Mouse (Mus musculus) forebrain, postnatal 0 days (tissue): Measurements from ENCODE around the gene Aak1. TPM values are rescaled to one million over a fixed set of nuclear protein-coding genes. Genes with fewer than 3 reads are reported as not detected.

Source experiments
- ATAC-seq: fragments of 200-750 bp; cut with Nextera tagmentation; 2 replicates; pipeline ENCODE4 v1.8.0; 2017; ENCODE audit warnings: mild to moderate bottlenecking, moderate library complexity
- DNase-seq: peaks from one replicate; pipeline ENCODE4 v3.0.0-alpha.2; 2015
- H3K27ac ChIP-seq: fragments of 300-500 bp; sonication (generic); 2 replicates; pipeline ENCODE4 v1.5.1; 2014; ENCODE audit warnings: low read depth, mild to moderate bottlenecking, antibody characterized with exemption, low read length, moderate library complexity, mixed read lengths
- H3K27me3 ChIP-seq: fragments of 300-500 bp; sonication (generic); 2 replicates; pipeline ENCODE4 v1.6.1; 2014; ENCODE audit warnings: mild to moderate bottlenecking, low read length, mixed read lengths; ENCODE audit not compliant: insufficient read depth
- H3K36me3 ChIP-seq: fragments of 300-500 bp; sonication (generic); 2 replicates; pipeline ENCODE4 v1.6.1; 2014; ENCODE audit warnings: mild to moderate bottlenecking, moderate library complexity; ENCODE audit not compliant: insufficient read depth
- H3K4me1 ChIP-seq: fragments of 300-500 bp; sonication (generic); 2 replicates; pipeline ENCODE4 v1.6.1; 2014; ENCODE audit warnings: antibody characterized with exemption; ENCODE audit not compliant: insufficient read depth
- H3K4me2 ChIP-seq: fragments of 300-500 bp; sonication (generic); 2 replicates; pipeline ENCODE4 v1.6.1; 2014; ENCODE audit warnings: low read depth, mild to moderate bottlenecking, moderate library complexity
- H3K4me3 ChIP-seq: fragments of 300-500 bp; sonication (generic); 2 replicates; pipeline ENCODE4 v1.5.1; 2014; ENCODE audit warnings: low read depth, low read length, mixed read lengths
- H3K9ac ChIP-seq: fragments of 300-500 bp; sonication (generic); 2 replicates; pipeline ENCODE4 v1.6.1; 2014; ENCODE audit warnings: mild to moderate bottlenecking
- H3K9me3 ChIP-seq: fragments of 300-500 bp; sonication (generic); 2 replicates; pipeline ENCODE4 v1.6.1; 2016; ENCODE audit warnings: low read length
- CTCF ChIP-seq: sonication (generic); IDR thresholded peaks from 2 replicates; pipeline ENCODE4 v1.5.1; 2016; ENCODE audit warnings: antibody characterized with exemption, control low read depth, low read depth
- WGBS: fragments of 180-500 bp; shearing (Covaris S2); extraction: QIAGEN DNeasy Blood & Tissue Kit; methylation state at CpG from one replicate; pipeline ENCODE4 v1.1.7; 2014; 5-methylcytosine and 5-hydroxymethylcytosine counted together
- polyA plus RNA-seq: library from polyadenylated mRNA; unstranded; fragments of >200 nt; fragmentation: Nextera tagmentation; extraction: Ambion mirVana; gene quantifications from 2 replicates; pipeline ENCODE4 v1.2.1, GENCODE M21; 2015
- total RNA-seq: library from RNA; depleted of rRNA; stranded (reverse); fragments of >200 nt; gene quantifications from 2 replicates; pipeline ENCODE4 v1.2.3, GENCODE M21; 2014

Gene Aak1
- total and polyA plus RNA-seq, 2 experiments from 2014 or later: 31.0 to 57.6 TPM

- Histone ChIP-seq H3K36me3 (peaks cover 21% of the 10 kb centered on the region), H3K27ac (no peak overlapping the region), H3K4me3 (no peak overlapping the region), H3K4me1 (no peaks in the 10 kb centered on the region), H3K4me2 (no peak overlapping the region), H3K9me3 (no peaks in the 10 kb centered on the region), H3K27me3 (no peaks in the 10 kb centered on the region), H3K9ac (no peak overlapping the region)
- no peak for ATAC-seq
- TF ChIP-seq CTCF: no peak
- DNase-seq: no peak
- 94% methylated on average over 3 of the region's 3 CpGs for WGBS
These were observed 183.1 kb downstream of the Aak1 start for GRCm38 (mm10) chr6:87032401-87032800.

GRCm38 (mm10) chr6:87034395-87034794 lies 185.1 kb downstream of the Aak1 start:
- H3K9ac ChIP-seq: no peak overlapping the region
- DNase-seq: no peak
- H3K9me3 ChIP-seq: no peaks in the 10 kb centered on the region
- no peaks in the 10 kb centered on the region for H3K4me1 ChIP-seq
- ATAC-seq: no peak
- peaks cover 6% of the 10 kb centered on the region; the same call in 1 of the 2 replicates for H3K36me3 ChIP-seq
- H3K27me3 ChIP-seq: no peaks in the 10 kb centered on the region
- no peak overlapping the region for H3K27ac ChIP-seq
- no peak for TF ChIP-seq CTCF
- no peak overlapping the region for H3K4me3 ChIP-seq
- 88% methylated on average over 3 of the region's 3 CpGs for WGBS
- no peak overlapping the region for H3K4me2 ChIP-seq

GRCm38 (mm10) chr6:87037826-87038620 lies 188.7 kb downstream of the Aak1 start:
- Histone ChIP-seq H3K4me2 (no peak overlapping the region), H3K4me1 (no peaks in the 10 kb centered on the region), H3K36me3 (no peaks in the 10 kb centered on the region), H3K9ac (no peak overlapping the region), H3K27ac (no peak overlapping the region), H3K4me3 (no peak overlapping the region), H3K9me3 (no peaks in the 10 kb centered on the region), H3K27me3 (no peaks in the 10 kb centered on the region)
- WGBS: 79% methylated on average over 10 of the region's 10 CpGs
- DNase-seq: no peak
- TF ChIP-seq CTCF: no peak
- no peak for ATAC-seq

GRCm38 (mm10) chr6:87039161-87039560 lies 189.8 kb downstream of the Aak1 start:
- no peak overlapping the region for H3K4me3 ChIP-seq
- TF ChIP-seq CTCF: no peak
- no peak overlapping the region for H3K9ac ChIP-seq
- no peaks in the 10 kb centered on the region for H3K36me3 ChIP-seq
- H3K4me1 ChIP-seq: peaks cover 8% of the 10 kb centered on the region; the same call in 1 of the 2 replicates
- DNase-seq: no peak
- H3K27ac ChIP-seq: no peak overlapping the region
- ATAC-seq: no peak
- H3K9me3 ChIP-seq: no peaks in the 10 kb centered on the region
- H3K4me2 ChIP-seq: no peak overlapping the region
- 91% methylated on average over 8 of the region's 8 CpGs for WGBS
- H3K27me3 ChIP-seq: no peaks in the 10 kb centered on the region

- Histone ChIP-seq H3K4me2 (no peak overlapping the region), H3K9me3 (no peaks in the 10 kb centered on the region), H3K27ac (no peak overlapping the region), H3K4me1 (peaks cover 15% of the 10 kb centered on the region; the same call in 1 of the 2 replicates), H3K36me3 (no peaks in the 10 kb centered on the region), H3K4me3 (no peak overlapping the region), H3K9ac (no peak overlapping the region), H3K27me3 (no peaks in the 10 kb centered on the region)
- no peak for DNase-seq
- no peak for TF ChIP-seq CTCF
- ATAC-seq: no peak
- 71% methylated on average over 4 of the region's 4 CpGs for WGBS
These were observed 191.7 kb downstream of the Aak1 start for GRCm38 (mm10) chr6:87040971-87041370.

- no peak overlapping the region for H3K27ac ChIP-seq
- no peak for TF ChIP-seq CTCF
- no peak for DNase-seq
- 85% methylated on average over 7 of the region's 7 CpGs for WGBS
- H3K27me3 ChIP-seq: no peaks in the 10 kb centered on the region
- H3K36me3 ChIP-seq: no peaks in the 10 kb centered on the region
- H3K4me3 ChIP-seq: no peak overlapping the region
- no peaks in the 10 kb centered on the region for H3K9me3 ChIP-seq
- H3K9ac ChIP-seq: no peak overlapping the region
- H3K4me2 ChIP-seq: peak overlapping the region; percentile 57; the same call in 1 of the 2 replicates
- no peak for ATAC-seq
- H3K4me1 ChIP-seq: peaks cover 15% of the 10 kb centered on the region; the same call in 1 of the 2 replicates
These were observed 192.1 kb downstream of the Aak1 start for GRCm38 (mm10) chr6:87041431-87041830.

- Histone ChIP-seq H3K4me1 (peaks cover 15% of the 10 kb centered on the region; the same call in 1 of the 2 replicates), H3K27me3 (no peaks in the 10 kb centered on the region), H3K9me3 (no peaks in the 10 kb centered on the region), H3K4me3 (peak overlapping the region; percentile 82), H3K9ac (peak overlapping the region; percentile 91), H3K4me2 (peak overlapping the region; percentile 57), H3K27ac (peak overlapping the region; percentile 97), H3K36me3 (no peaks in the 10 kb centered on the region)
- no peak for DNase-seq
- TF ChIP-seq CTCF: no peak
- WGBS: 0% methylated on average over 11 of the region's 11 CpGs
- peak; percentile 5; the same call in 1 of the 2 replicates for ATAC-seq
These were observed 192.7 kb downstream of the Aak1 start for GRCm38 (mm10) chr6:87042004-87042336.
